Mouse (Mus musculus): Measurements from ENCODE around the gene Gm10770. TPM values are rescaled to one million over a fixed set of nuclear protein-coding genes. Genes with fewer than 3 reads are reported as not detected.
"Not testable (repeated sequence)": the region's sequence is repeated elsewhere in the genome, so short reads cannot be mapped to it uniquely, and the experiment has no call there.

Gene Gm10770
- total RNA-seq (2021): not detected

DNA sequence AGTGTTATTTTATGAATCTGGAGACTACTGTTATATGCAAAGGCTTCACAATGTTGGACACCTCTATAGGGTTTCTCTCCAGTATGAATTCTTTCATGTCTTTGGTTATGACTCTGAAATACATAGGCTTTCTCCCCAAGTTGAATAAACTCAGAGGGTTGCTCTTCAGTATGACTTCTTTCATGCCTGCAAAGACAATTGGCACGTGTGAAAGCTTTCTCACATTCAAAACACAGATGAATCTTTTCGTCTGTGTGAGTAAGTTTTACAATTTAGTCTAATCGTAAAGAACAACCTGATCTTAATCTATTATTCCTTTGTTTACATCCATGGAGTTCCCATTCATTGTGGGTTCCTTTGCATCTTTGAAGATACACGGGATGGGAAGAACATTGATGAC is at the start of gene Gm10770:
Gene Gm10770, minus strand, starts transcription at position 101 of the 400 bp plus-strand sequence.
- DNase-seq (ENCODE audit: extremely low spot score in 1 of 2, low spot score in 2 of 2); intact Hi-C loops (cut with DNase I): not testable (repeated sequence)

DNA sequence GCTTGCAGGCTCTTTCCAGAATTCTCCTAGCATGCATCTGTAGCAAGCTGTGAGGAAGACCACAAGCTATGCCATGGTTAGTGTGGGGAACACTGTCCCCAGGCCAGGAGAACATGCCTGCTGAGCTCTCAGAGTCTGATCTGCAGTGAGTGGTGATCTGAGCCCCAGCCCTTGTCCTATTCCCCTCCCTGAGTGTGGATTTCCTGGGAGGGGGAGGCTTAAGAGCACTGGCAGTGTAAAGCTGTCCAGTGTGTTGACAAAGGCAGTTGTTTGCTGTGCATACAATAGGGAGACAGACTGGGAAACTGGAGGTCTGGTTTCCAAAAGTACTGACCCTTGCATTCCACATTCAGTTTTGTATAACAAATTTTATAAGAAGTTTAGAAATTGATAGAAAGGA is 43.8 kb upstream of the Gm10770 start:
- intact Hi-C loops (cut with DNase I): not testable (repeated sequence)

DNA sequence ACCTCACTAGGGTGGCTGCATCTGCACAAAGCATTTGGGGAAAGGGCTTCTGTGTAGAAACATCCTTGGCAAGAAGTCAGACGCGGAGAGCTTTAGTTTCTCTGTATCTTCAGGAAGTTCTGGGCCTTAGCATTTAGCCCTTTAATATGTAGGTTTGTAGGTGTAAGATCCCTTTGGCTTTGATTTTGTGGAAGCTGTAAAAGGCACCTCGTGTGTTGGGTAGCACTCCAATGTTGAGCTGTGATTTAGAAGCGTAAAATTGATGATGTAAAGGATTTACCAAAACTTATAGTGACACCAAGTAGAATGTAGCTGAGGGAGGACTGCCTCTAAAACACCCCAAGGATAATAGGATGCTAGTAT is 38.9 kb upstream of the Gm10770 start:
- intact Hi-C loops (cut with DNase I); DNase-seq (ENCODE audit: extremely low spot score in 1 of 2, low spot score in 2 of 2): not testable (repeated sequence)

More for the DNA sequence above, 43.8 kb upstream of the Gm10770 start:
- not testable (repeated sequence) for DNase-seq (ENCODE audit: extremely low spot score in 1 of 2, low spot score in 2 of 2)

DNA sequence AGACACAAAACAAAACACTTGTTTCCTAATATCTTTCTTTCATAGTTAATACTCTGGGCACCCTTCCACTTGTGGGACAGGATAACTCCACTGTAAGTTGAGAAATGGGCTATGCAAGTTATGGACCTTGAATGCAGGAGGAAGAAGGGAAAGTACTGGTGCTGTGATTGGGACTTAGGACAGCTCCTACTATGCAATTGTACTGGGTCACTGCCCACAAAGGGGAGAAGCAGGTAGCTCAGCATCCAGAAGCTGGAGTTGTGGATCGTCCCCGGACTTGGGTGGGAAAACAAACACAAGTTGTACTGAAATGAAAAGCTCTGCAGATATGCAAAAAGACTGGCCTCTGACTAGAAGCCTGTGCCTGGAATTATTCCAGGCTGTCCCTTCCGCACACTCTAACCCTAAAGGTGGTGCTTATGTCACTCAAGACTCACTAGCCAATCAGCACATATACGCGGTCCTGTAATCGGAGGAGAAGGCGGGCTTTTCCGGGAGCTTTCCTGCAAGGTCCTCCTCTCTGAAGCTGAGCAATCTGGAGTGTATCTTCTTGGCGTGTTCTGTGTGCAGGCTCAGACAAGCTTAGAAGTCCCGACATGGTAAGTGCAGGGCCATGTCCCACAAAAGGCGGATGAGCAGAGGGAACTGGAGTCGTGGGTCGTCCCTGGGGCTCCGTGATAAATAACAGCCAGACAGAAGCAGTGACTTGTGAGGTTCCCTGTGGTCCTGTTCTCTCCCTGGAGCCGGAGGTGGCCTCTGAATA is 38.3 kb upstream of the Gm10770 start, which contains the start of gene Zfp937:
Gene Zfp937, plus strand, starts transcription at position 474 of the 763 bp plus-strand sequence.
- peak; percentile 81 to 89 for DNase-seq (ENCODE audit: extremely low spot score in 1 of 2, low spot score in 2 of 2)
- intact Hi-C loops (cut with DNase I): not testable (repeated sequence)

DNA sequence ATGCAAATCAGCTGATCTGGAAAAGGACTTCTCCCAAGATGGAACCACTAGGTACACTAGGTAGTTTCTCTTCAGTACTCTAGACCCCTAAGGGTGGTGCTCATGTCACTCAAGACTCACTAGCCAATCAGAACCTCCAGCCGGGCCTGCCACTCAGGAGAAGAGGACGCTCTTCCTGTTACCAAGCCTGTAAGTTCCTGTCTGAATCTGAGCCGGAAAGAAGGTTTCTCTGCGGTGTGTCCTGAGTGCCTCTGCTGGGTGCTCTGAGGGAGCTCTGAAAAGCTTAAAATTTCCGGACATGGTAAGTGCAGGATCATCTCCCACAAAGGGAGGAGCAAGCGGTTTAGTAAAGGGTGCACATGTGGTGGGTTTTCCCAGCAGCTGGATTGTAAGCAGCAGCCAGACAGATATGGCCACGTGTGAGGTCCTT is 2.1 kb upstream of the Gm10770 start, which contains the start of gene Gm14139:
Gene Gm14139, plus strand, starts transcription at position 186 of the 430 bp plus-strand sequence.
- DNase-seq (ENCODE audit: extremely low spot score in 1 of 2, low spot score in 2 of 2); intact Hi-C loops (cut with DNase I): not testable (repeated sequence)

DNA sequence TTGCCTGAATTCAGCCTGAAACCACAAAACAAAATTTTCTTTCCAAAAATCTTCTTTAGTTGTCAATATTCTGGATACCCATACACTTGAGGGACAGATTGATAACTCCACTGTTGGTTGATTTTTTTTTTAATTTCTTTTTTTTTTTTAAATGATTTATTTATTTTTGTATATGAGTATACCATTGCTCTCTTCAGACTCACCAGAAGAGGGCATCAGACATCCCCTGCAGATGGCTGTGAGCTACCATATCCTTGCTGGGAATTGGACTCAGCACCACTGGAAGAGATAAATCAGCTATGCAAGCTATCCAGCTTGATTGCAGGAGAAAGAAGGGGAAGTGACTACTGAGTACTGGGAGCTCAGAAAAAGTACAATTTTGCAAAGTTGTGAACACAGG is 1.6 kb upstream of the Gm10770 start:
- intact Hi-C loops (cut with DNase I): not testable (repeated sequence)

DNA sequence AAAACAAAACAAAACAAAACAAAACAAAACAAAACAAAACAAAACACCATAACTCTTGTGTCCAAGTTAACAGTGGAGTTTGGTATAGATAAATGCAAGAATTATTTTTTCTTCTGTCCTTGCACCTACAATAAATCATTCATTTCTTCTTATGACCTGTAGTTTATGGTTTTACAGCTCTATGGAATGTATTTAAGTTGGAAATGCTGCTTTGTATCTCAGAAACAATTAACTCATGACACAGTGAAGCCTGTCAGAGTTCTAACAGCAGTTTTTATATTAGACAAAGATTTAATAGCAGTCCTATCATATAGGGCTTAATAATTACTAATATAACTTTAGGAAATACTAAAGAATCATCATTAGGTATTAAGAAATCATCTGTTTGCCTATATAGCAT is 5.6 kb downstream of the Gm10770 start:
- intact Hi-C loops (cut with DNase I): no loop called here

More for the DNA sequence above, 1.6 kb upstream of the Gm10770 start:
- DNase-seq (ENCODE audit: extremely low spot score in 1 of 2, low spot score in 2 of 2): not testable (repeated sequence)

DNA sequence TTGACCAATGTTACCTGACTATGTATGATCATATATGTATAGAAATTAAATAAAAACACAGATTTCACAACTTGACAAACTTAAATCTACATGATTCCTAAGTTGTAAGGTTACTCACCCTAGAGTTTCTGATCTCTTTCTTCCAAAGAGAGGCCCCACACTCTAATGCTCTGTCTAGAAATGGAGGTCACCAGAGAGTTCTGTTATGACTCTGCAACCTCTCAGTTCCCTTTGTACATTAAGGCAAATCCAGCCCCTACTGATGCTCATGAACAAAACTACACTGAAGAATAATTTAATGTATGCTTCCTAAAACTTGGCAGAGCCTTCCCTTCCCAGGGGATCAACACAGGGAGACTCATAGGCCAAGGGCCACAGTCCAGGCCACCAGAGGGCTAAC is 12.8 kb downstream of the Gm10770 start:
- intact Hi-C loops (cut with DNase I): no loop called here
- DNase-seq (ENCODE audit: extremely low spot score in 1 of 2, low spot score in 2 of 2): no peak

More for the DNA sequence above, 5.6 kb downstream of the Gm10770 start:
- no peak for DNase-seq (ENCODE audit: extremely low spot score in 1 of 2, low spot score in 2 of 2)

DNA sequence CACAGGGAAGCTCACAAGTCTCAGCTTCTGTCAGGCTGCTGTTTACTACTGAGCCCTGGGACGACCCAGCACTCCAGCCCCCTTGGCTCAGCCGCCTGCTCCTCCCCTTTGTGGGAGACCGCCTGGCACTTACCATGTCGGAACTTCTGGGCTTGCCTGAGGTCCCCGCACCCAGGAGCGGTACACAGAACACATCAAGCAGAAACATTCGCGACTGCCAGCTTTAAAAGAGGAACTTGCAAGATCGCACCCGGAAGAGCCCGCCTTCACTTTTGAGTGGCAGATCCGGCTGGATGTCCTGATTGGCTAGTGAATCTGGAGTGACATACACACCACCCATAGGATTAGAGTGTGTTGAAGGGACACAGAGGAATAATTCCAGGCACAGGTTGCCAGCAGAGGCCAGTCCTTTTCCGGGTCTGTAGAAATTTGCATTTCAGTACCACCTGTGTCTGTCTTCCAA is 43.0 kb downstream of the Gm10770 start, which contains the start of gene Zfp120:
Gene Zfp120, minus strand, starts transcription at position 274 of the 463 bp plus-strand sequence.
- peak; percentile 88 to 90 for DNase-seq (ENCODE audit: extremely low spot score in 1 of 2, low spot score in 2 of 2)
- intact Hi-C loops (cut with DNase I): no loop called here

DNA sequence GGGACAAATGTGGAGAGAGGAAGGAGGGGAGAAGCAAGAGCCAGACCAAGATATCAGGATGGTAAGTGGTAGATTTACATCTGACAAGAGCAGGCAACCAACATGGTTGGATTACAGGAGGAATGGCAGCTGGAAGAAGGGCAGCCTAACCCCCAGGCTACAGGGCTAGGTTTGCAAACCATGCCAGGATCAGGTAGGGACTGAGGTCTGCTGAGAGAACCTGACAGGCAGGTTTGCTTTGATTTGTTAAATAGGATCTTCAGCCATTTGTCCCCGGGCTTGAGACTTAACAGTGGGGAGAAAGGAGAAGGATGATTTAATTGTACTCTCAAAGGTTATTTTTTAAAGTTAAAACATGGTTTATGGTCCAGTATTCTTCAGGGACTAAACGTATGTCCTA is 46.7 kb downstream of the Gm10770 start:
- DNase-seq (ENCODE audit: extremely low spot score in 1 of 2, low spot score in 2 of 2): no peak
- intact Hi-C loops (cut with DNase I): no loop called here

DNA sequence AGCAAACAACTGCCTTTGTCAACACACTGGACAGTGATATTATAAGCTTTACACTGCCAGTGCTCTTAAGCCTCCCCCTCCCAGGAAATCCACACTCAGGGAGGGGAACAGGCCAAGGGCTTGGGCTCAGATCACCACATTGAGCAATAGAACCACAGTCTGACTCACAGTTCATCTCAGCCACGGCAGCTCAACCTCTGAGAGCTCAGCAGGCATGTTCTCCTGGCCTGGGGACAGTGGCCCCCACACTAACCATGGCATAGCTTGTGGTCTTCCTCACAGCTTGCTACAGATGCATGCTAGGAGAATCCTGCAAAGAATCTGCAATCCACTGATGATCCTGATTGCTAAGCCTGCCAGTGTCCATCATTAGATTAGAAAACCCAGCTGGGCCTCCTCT is 47.5 kb downstream of the Gm10770 start:
- intact Hi-C loops (cut with DNase I); DNase-seq (ENCODE audit: extremely low spot score in 1 of 2, low spot score in 2 of 2): not testable (repeated sequence)

Other genes starting within 250 kb of the Gm10770 start
- 1 to 10 TPM; 8.3 to 8.5 TPM for gene Zfp120, start 43.0 kb downstream of the Gm10770 start, total RNA-seq (2021)
- gene Gm14139, start 2.1 kb upstream of the Gm10770 start, total RNA-seq (2021): not detected
- 10 to 100 TPM in 1 of 2 experiments, 1 to 10 TPM in 1; 9.0 to 11.1 TPM for gene Zfp937, start 38.4 kb upstream of the Gm10770 start, total RNA-seq (2021)
- gene Gm21994, start 75.9 kb upstream of the Gm10770 start, total RNA-seq (2021): 1 to 10 TPM; 8.2 to 9.5 TPM
- under 1 TPM; 0.28 to 0.30 TPM for gene Gm14124, start 77.8 kb upstream of the Gm10770 start, total RNA-seq (2021)
- 1 to 10 TPM; 2.6 to 2.7 TPM for gene Gm10130, start 144.0 kb upstream of the Gm10770 start, total RNA-seq (2021)
- 10 to 100 TPM in 1 of 2 experiments, 1 to 10 TPM in 1; 8.8 to 10.5 TPM for gene 3300002I08Rik, start 183.1 kb upstream of the Gm10770 start, total RNA-seq (2021)

Data from left cerebral cortex, postnatal 10 days (tissue).